Mouse (Mus musculus): ENCODE results near the gene Cfap61.
"Not testable (repeated sequence)": the region's sequence is repeated elsewhere in the genome, so short reads cannot be mapped to it uniquely, and the experiment has no call there.

The Cfap61 gene

GRCm38 (mm10) chr2:145934339-145935231, at the start of gene Cfap61, which contains the start of gene Crnkl1:
TSS of gene Cfap61 (plus strand) at chr2:145934784.
TSS of gene Crnkl1 (minus strand) at chr2:145935014.
- DNase-seq: peak; percentile 94

DNA sequence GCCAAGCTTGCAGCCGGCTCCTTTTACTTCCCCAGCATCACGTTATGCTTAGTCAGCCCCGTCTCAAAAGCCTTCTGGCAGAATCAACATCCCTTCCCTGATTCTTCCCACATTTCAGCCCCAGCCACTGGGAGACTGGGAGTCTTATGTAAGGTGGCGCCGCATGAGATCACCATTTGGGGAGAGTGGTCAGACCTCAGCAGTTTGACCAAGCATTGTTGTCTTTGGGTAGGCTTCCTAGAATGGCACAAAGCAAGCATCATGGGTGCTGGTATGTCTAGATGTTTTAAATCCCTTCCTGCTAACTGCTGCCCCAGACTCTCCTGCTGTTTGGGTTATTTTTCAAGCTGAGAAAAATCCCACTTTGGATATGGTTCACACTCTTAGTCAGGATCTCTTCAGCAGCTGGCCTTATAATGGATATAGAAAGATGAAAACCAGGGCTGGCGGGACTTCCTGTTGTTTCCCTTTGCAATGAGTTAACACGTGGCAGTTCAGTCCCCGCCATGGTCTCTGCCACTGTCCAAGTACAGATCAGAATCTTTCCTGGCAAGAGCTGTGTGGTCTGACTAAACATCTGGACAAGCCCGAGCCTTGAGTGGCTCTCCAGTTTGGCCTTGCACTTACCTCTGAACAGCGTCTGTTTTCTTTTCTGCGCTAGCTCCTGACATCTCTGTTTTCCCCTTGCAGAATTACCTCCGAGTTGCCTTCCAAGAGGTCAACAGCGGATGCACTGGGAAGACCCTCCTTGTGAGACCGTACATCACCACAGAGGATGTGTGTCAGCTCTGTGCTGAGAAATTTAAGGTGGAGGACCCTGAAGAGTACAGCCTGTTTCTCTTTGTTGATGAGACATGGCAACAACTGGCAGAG, 49.4 kb upstream of the Cfap61 start:
- DNase-seq: peak in 1 of 2 experiments; percentile 58

DNA sequence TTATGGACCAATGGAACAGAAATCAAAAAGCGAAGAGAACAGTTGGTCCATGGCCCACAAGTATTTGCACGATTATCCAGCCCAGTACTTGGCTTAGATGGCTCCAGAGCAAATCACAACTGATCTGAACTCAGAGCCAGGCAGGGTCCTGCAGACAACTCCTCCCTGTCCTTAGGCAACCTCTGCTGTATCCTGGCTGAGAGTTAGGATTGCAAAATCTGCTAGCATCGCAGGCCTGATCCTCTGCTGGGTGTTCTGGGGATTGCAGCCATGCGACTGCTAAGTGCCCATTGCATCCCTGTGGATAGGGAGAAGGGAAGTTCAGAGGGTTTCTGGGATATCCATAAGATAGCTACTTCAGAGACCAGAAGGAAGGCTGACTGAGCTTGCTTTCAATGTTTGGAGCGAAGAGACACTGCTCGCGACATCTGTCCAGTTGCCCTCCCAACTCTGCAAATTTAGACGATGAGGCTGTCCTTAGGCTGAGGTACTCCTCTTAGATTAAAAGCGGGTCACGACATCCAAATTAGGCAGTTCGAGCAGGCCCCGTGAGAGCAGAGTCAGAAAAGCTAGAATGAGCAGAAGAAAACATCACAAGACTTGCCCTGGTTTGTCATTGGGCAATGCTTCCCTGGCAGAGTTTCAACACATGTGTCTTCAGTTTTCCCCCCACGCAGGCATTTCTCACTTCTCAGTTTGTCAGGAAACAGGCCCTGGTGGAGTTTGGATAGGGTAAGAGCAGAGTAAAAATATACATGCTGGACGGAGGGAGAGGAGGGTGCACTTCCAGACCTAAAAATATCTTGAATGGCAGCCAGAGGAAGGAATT, 46.4 kb upstream of the Cfap61 start:
- DNase-seq: peak; percentile 75 to 78

- DNase-seq: peak in 1 of 2 experiments; percentile 51
Measured at GRCm38 (mm10) chr2:145888766-145889480, 45.7 kb upstream of the Cfap61 start.

- no peak for DNase-seq
Measured at GRCm38 (mm10) chr2:145890571-145890970, 44.0 kb upstream of the Cfap61 start.

- DNase-seq: no peak
Measured at GRCm38 (mm10) chr2:145893756-145894155, 40.8 kb upstream of the Cfap61 start.

DNA sequence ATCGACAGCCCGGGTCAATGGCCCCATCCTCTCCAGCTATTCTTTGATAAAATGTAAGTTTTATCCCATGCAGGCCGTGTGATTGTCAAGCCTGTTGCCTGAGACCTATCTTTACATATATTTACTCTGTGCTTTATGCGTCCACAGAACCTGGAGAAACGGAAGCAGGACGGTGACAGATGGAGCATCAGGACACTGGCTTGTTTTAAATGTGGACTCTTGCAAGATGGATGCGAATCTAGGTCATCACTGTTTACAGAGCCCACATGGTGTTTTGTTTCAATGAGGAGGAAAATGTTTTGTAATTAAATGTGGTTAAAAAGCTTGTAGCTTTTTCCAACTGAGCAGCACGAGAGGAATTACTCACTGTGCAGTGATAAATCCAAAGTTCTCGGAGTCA, 36.5 kb upstream of the Cfap61 start:
- DNase-seq: no peak

- DNase-seq: not testable (repeated sequence)
Measured at GRCm38 (mm10) chr2:145900318-145900717, 34.3 kb upstream of the Cfap61 start.

DNA sequence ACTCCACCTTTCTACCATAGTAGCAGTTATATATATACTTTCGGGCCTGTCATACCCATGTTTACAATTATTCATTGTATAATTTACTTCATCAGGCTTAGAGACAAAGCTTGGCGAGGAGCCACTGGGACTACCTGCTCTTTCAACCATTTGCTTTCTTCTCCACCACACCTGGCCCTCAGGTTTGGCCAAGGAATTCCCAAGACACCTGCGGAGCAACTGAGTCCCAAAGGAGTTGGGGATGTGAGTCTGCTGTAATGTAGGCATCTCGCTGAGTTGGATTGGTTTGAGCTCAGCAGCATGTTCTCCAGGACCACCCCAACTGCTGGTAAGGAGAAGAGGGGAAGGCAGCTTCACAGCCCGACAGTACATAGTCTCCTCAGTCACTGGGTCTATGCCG, 32.7 kb upstream of the Cfap61 start, which contains the start of gene Naa20:
Naa20 (plus strand) TSS at position 239 of the 400 bp plus-strand sequence.
- DNase-seq: no peak

GRCm38 (mm10) chr2:145903061-145903901, 31.3 kb upstream of the Cfap61 start:
- peak; percentile 91 to 92 for DNase-seq

- DNase-seq: no peak
Measured at GRCm38 (mm10) chr2:145903983-145904616, 30.5 kb upstream of the Cfap61 start.

DNA sequence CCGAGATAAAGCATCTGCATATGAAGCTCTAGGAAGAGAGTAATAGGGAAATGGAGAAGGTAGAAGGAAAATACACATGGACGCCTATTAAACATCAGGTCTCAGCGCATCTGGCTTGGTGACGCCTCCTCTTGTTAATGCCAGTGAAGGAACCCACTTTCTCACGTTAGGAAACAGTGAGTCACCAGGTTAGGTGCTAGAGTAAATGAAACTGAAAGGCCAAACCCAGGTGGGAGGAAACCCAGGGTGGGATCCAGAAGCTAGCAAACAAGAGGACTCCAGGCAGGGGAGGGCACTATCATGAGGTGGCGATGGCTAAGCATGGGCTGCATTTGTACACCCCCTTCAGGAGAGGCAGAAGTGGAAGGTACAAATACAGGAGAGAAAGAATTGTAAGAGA, 29.4 kb upstream of the Cfap61 start:
- no peak for DNase-seq

- not testable (repeated sequence) for DNase-seq
Measured at GRCm38 (mm10) chr2:145905884-145906283, 28.7 kb upstream of the Cfap61 start.

GRCm38 (mm10) chr2:145920941-145921650, 13.5 kb upstream of the Cfap61 start:
- no peak for DNase-seq

DNA sequence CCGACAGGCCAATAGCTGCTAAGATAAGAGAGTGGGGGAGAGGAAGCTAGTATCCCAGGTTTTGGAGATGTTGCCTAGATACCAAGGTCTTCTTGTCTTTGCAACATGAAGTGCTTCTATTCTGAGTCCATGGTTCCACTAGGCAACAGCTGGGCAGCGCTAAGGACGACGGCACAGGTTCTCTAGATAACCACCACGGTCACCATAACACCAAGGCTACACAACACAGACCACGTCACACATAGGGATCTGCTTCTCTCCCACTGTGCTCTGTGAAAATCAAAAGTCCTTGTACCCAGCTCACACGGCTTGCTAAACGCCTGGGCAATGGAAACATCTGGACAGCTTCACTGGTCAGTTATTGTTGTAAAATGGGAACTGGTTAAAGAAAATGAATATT, 2.4 kb downstream of the Cfap61 start:
- DNase-seq: no peak

DNA sequence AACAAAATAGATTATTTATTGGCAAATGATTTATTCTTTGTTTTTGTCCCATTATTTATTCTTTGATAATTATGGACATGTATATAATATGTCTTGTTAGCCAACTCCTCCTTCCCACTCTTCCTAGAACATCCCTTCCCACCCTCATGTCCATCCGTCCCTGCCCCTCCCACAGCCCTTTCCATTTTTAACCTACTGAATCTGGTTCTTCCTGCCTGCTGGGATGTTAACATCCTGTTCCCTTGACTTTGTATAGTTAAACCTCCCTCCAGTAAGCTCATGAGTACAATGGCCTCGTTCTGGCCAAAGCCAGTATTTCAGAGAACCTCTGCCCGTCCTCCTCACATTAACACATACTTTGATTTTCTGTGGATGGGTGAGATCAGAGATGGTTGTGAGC, 6.8 kb downstream of the Cfap61 start:
- DNase-seq: peak in 1 of 2 experiments; percentile 9

DNA sequence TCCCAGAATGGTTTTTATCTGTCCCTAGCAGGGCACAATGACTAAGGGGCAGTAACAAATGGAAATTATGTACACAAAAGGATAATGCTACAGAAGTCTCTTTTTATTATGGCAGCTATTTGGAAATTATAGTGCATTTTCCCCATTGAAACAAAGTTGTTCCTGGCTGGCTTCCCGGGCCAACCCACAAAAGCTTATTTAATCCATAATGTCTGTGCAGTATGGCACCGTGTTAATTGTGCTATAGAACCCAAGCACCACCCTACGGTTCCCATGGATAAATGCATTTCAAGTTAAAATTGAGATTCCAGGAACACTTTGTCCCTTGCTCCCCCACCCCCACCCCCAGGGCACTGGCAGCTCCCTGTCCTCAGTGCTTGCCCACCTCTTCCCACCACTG, 9.7 kb downstream of the Cfap61 start:
- no peak for DNase-seq

DNA sequence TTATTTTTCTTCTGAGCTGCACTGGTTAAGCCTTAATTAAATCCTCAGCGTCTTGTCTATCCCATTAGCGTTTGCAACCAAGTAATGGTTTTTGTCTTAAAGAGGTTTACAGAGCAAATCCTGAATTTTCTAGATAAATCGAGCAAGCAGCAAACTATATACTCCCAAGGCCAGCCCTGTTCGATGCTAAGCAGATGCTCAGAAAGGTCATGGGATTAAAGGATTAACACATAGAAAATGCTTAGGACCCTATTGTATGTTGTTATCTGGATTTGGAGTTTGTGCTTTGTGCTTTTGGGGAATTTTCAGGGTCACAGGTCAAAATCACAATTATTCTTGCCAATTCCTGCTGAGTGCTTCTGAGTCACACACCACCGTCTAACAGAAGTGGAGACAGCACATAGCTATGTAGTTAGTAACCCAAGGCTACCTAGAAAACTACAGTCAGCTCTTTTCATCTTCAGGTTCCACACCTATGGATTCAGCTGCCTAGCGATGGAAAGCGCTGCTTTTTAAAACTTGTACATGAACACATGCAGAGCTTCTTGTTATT, 13.9 kb downstream of the Cfap61 start:
- no peak for DNase-seq

DNA sequence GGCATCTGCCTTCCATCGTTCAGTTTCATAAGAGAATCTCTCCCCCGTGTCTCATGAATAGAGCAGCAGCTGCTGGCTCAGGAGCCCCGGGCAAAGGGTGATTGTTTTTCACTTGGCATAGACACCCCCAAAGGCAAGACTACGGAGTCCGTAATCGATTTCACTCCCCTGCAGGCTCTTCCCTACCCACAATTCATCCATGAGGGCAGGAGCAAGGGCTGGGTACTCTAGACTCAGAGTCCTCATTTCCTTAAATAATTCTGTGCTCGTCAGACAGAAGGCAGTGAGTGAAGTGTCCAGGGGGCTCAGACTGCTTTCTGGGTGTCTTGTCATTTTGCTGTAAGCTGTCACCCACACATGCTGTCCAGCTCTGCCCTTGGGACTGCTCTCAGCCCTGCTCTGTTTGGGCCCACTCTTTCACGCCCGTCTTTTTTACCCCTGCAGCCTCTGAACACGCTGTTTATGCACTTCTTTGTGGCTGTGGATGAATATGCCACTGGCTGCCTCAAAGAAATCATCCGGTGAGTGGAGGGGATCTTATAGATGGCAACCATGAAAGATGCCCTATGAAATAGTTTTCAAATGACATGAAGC, 15.0 kb downstream of the Cfap61 start:
- DNase-seq: no peak

Data from lung, postnatal 4 days (tissue).